Mouse (Mus musculus) MEL (cell line): ENCODE measurements around the gene Derl2. TPM values are rescaled to one million over a fixed set of nuclear protein-coding genes. Genes with fewer than 3 reads are reported as not detected.

Experiments used
- DNase-seq: peaks from one replicate; pipeline ENCODE4 v3.0.0; 2011; ENCODE audit warnings: low read depth, low spot score
- H3K27ac ChIP-seq: 2 replicates; pipeline ENCODE4 v1.5.1; 2012; ENCODE audit warnings: low read depth, mild to moderate bottlenecking, control low read depth, low read length, moderate library complexity; ENCODE audit not compliant: control insufficient read depth
- H3K27me3 ChIP-seq, 2 experiments: fragments of 150-350 bp in 1 of 2; sonication (generic) in 1 of 2; 2 replicates each; pipeline ENCODE4 v1.6.1; 2012; ENCODE audit warnings: low read length in 2 of 2, mild to moderate bottlenecking in 2 of 2, improper control_type of control experiment in 1 of 2, moderate library complexity in 1 of 2; ENCODE audit not compliant: insufficient read depth in 2 of 2, control insufficient read depth in 1 of 2
- H3K36me3 ChIP-seq, 2 experiments: 2 replicates each; pipeline ENCODE4 v1.6.1; 2012 to 2014; ENCODE audit warnings: low read length in 2 of 2, improper control_type of control experiment in 1 of 2, inconsistent platforms in 1 of 2, mild to moderate bottlenecking in 1 of 2; ENCODE audit not compliant: insufficient read depth in 2 of 2, control insufficient read depth in 1 of 2
- H3K4me1 ChIP-seq, 2 experiments: fragments of 150-350 bp in 1 of 2; sonication (generic) in 1 of 2; 2 replicates each; pipeline ENCODE4 v1.6.1; 2012; ENCODE audit warnings: low read length in 2 of 2, improper control_type of control experiment in 1 of 2, mild to moderate bottlenecking in 1 of 2; ENCODE audit not compliant: insufficient read depth in 2 of 2, control insufficient read depth in 1 of 2
- H3K4me3 ChIP-seq, 2 experiments: fragments of 150-350 bp in 1 of 2; sonication (generic) in 1 of 2; 2 replicates each; pipeline ENCODE4 v1.5.1; 2012; ENCODE audit warnings: low read depth in 2 of 2, low read length in 2 of 2, mild to moderate bottlenecking in 2 of 2, moderate library complexity in 2 of 2, control low read depth in 1 of 2, improper control_type of control experiment in 1 of 2; ENCODE audit not compliant: control insufficient read depth in 1 of 2, insufficient read depth in 1 of 2
- H3K79me2 ChIP-seq: 2 replicates; pipeline ENCODE4 v1.6.1; 2012; ENCODE audit warnings: mild to moderate bottlenecking, low read length, moderate library complexity; ENCODE audit not compliant: control insufficient read depth, poor library complexity, insufficient read depth
- H3K9ac ChIP-seq: 2 replicates; pipeline ENCODE4 v1.6.1; 2012; ENCODE audit warnings: low read depth, mild to moderate bottlenecking, control low read depth, low read length, moderate library complexity; ENCODE audit not compliant: control insufficient read depth, poor library complexity, severe bottlenecking
- H3K9me3 ChIP-seq: fragments of 150-350 bp; sonication (generic); replicated peaks from 2 replicates; pipeline ENCODE4 v1.6.1; 2012; ENCODE audit warnings: mild to moderate bottlenecking, low read length, improper control_type of control experiment, moderate library complexity; ENCODE audit not compliant: insufficient read depth
- CHD2 ChIP-seq: IDR thresholded peaks from 2 replicates; pipeline ENCODE4 v1.6.1; 2011; ENCODE audit warnings: low read length, improper control_type of control experiment
- CTCF ChIP-seq, 3 experiments: IDR thresholded peaks in 2 of 3; conservative IDR thresholded peaks in 1 of 3; 2 replicates each; pipeline ENCODE4 v1.5.1; 2011 to 2012; ENCODE audit warnings: low read length in 3 of 3, low read depth in 2 of 3, mild to moderate bottlenecking in 2 of 3, improper control_type of control experiment in 1 of 3, inconsistent platforms in 1 of 3, mixed read lengths in 1 of 3, moderate library complexity in 1 of 3; ENCODE audit not compliant: control insufficient read depth in 1 of 3, insufficient read depth in 1 of 3, poor library complexity in 1 of 3, severe bottlenecking in 1 of 3
- E2F4 ChIP-seq: IDR thresholded peaks from 2 replicates; pipeline ENCODE4 v1.6.1; 2011; ENCODE audit warnings: low read depth, low read length, improper control_type of control experiment, borderline replicate concordance
- ELF1 ChIP-seq: IDR thresholded peaks from 2 replicates; pipeline ENCODE4 v1.6.1; 2014; ENCODE audit warnings: low read depth, mild to moderate bottlenecking, inconsistent platforms, low read length, improper control_type of control experiment, moderate library complexity
- EP300 ChIP-seq, 2 experiments: IDR thresholded peaks; 2 replicates each; pipeline ENCODE4 v1.6.1; 2011; ENCODE audit warnings: improper control_type of control experiment in 2 of 2, low read length in 2 of 2, low read depth in 1 of 2, mild to moderate bottlenecking in 1 of 2
- GABPA ChIP-seq: IDR thresholded peaks from 2 replicates; pipeline ENCODE4 v1.6.1; 2012; ENCODE audit warnings: low read depth, mild to moderate bottlenecking, inconsistent platforms, low read length, improper control_type of control experiment, moderate library complexity
- GATA1 ChIP-seq: IDR thresholded peaks from 2 replicates; pipeline ENCODE4 v1.6.1; 2011; ENCODE audit warnings: low read depth, low read length, improper control_type of control experiment
- HCFC1 ChIP-seq: IDR thresholded peaks from 2 replicates; pipeline ENCODE4 v1.6.1; 2012; ENCODE audit warnings: low read depth, mild to moderate bottlenecking, inconsistent platforms, low read length, improper control_type of control experiment, moderate library complexity
- JUND ChIP-seq: IDR thresholded peaks from 2 replicates; pipeline ENCODE4 v1.6.1; 2011; ENCODE audit warnings: low read depth, mild to moderate bottlenecking, improper control_type of control experiment, low read length
- MAFK ChIP-seq: IDR thresholded peaks from 2 replicates; pipeline ENCODE4 v1.6.1; 2011; ENCODE audit warnings: low read depth, mild to moderate bottlenecking, low read length, improper control_type of control experiment, borderline replicate concordance
- MAX ChIP-seq: IDR thresholded peaks from 2 replicates; pipeline ENCODE4 v1.6.1; 2011; ENCODE audit warnings: low read length, improper control_type of control experiment
- MAZ ChIP-seq: IDR thresholded peaks from 2 replicates; pipeline ENCODE4 v1.6.1; 2012; ENCODE audit warnings: low read depth, mild to moderate bottlenecking, inconsistent platforms, low read length, improper control_type of control experiment
- MEF2A ChIP-seq: IDR thresholded peaks from 2 replicates; pipeline ENCODE4 v1.6.1; 2014; ENCODE audit warnings: low read depth, mild to moderate bottlenecking, inconsistent platforms, low read length, improper control_type of control experiment; ENCODE audit not compliant: poor library complexity, insufficient replicate concordance, severe bottlenecking; ENCODE audit errors: extremely low read depth
- MYB ChIP-seq: IDR thresholded peaks from 2 replicates; pipeline ENCODE4 v1.6.1; 2011; ENCODE audit warnings: mild to moderate bottlenecking, low read depth, low read length, improper control_type of control experiment
- NELFE ChIP-seq: IDR thresholded peaks from 2 replicates; pipeline ENCODE4 v1.6.1; 2011; ENCODE audit warnings: low read depth, low read length, improper control_type of control experiment
- NRF1 ChIP-seq: IDR thresholded peaks from 2 replicates; pipeline ENCODE4 v1.6.1; 2014; ENCODE audit warnings: low read depth, mild to moderate bottlenecking, inconsistent platforms, low read length, improper control_type of control experiment, moderate library complexity; ENCODE audit not compliant: poor library complexity, insufficient read depth, severe bottlenecking
- POLR2AphosphoS2 ChIP-seq: IDR thresholded peaks from 2 replicates; pipeline ENCODE4 v1.6.1; 2011; ENCODE audit warnings: low read length, improper control_type of control experiment
- RAD21 ChIP-seq: IDR thresholded peaks from 2 replicates; pipeline ENCODE4 v1.6.1; 2011; ENCODE audit warnings: mild to moderate bottlenecking, low read depth, low read length, improper control_type of control experiment
- RCOR1 ChIP-seq: IDR thresholded peaks from 2 replicates; pipeline ENCODE4 v1.6.1; 2012; ENCODE audit warnings: low read depth, mild to moderate bottlenecking, inconsistent platforms, low read length, improper control_type of control experiment
- SIN3A ChIP-seq: IDR thresholded peaks from 2 replicates; pipeline ENCODE4 v1.6.1; 2012; ENCODE audit warnings: low read length, improper control_type of control experiment, inconsistent platforms
- TAL1 ChIP-seq: IDR thresholded peaks from 2 replicates; pipeline ENCODE4 v1.6.1; 2012; ENCODE audit warnings: mild to moderate bottlenecking, inconsistent platforms, low read length, moderate library complexity, mixed read lengths
- TBP ChIP-seq: IDR thresholded peaks from 2 replicates; pipeline ENCODE4 v1.8.0; 2011; ENCODE audit warnings: low read depth, low read length, improper control_type of control experiment
- UBTF ChIP-seq: IDR thresholded peaks from 2 replicates; pipeline ENCODE4 v1.6.1; 2012; ENCODE audit warnings: low read depth, mild to moderate bottlenecking, inconsistent platforms, low read length, improper control_type of control experiment, moderate library complexity, borderline replicate concordance; ENCODE audit not compliant: insufficient read depth
- USF1 ChIP-seq: IDR thresholded peaks from 2 replicates; pipeline ENCODE4 v1.6.1; 2014; ENCODE audit warnings: low read depth, mild to moderate bottlenecking, inconsistent platforms, low read length, improper control_type of control experiment, moderate library complexity
- USF2 ChIP-seq, 2 experiments: IDR thresholded peaks; 2 replicates each; pipeline ENCODE4 v1.6.1; 2011 to 2012; ENCODE audit warnings: improper control_type of control experiment in 2 of 2, low read length in 2 of 2, borderline replicate concordance in 1 of 2, inconsistent platforms in 1 of 2, low read depth in 1 of 2, mild to moderate bottlenecking in 1 of 2; ENCODE audit not compliant: insufficient read depth in 1 of 2
- ZC3H11A ChIP-seq: IDR thresholded peaks from 2 replicates; pipeline ENCODE4 v1.6.1; 2012; ENCODE audit warnings: low read depth, mild to moderate bottlenecking, inconsistent platforms, low read length, improper control_type of control experiment
- ZKSCAN1 ChIP-seq: IDR thresholded peaks from 2 replicates; pipeline ENCODE4 v1.6.1; 2012; ENCODE audit warnings: low read depth, mild to moderate bottlenecking, inconsistent platforms, low read length, improper control_type of control experiment, moderate library complexity
- ZMIZ1 ChIP-seq: IDR thresholded peaks from 2 replicates; pipeline ENCODE4 v1.6.1; 2012; ENCODE audit warnings: low read depth, mild to moderate bottlenecking, inconsistent platforms, low read length, improper control_type of control experiment, moderate library complexity
- polyA plus RNA-seq, 2 experiments: library from polyadenylated mRNA; stranded (reverse) in 1 of 2; unstranded in 1 of 2; fragments of >175 nt in 1 of 2; fragments of >200 nt in 1 of 2; gene quantifications; 2 replicates each; pipeline versions ENCODE4 v1.2.1 to v1.2.4; 2012; ENCODE audit warnings: low replicate concordance in 2 of 2, low read depth in 1 of 2; ENCODE audit not compliant: insufficient read length in 2 of 2, insufficient read depth in 1 of 2, missing spikeins in 1 of 2
- total RNA-seq: library from RNA; depleted of rRNA; stranded (reverse); fragments of 300-350 nt; gene quantifications from 2 replicates; pipeline ENCODE4 v1.2.3, GENCODE M21; 2012

Derl2 gene
- total and polyA plus RNA-seq, 3 experiments, result 32.8 TPM; not detected in 1

DNA sequence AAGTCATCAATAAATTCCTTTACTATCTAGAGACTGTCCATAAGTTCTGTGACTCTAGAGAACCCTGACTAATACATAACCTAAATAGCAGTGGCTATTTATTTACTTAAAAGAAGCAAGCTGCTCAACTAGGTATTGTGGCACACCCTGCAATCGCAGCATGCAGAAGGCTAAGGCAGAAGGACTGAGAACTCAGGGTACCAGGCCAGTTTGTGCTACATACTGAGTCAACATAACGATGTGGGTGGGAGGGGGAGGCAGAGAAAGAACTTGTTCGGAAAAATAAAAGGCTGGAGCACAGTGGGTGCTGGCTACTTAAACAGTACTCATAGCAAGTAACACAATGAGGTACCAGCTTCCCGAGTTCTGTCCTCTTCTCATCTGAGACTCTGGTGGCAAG lies 18.5 kb downstream of the Derl2 start:
- TF ChIP-seq UBTF (no peak), GATA1 (no peak), ZC3H11A (no peak), TBP (no peak), EP300 (IDR thresholded peaks at IDR 0.05; ENCODE audit: low read depth in 1 of 2, low read length in 2 of 2) (no peak), MAZ (no peak), E2F4 (no peak), MAFK (no peak), RCOR1 (no peak), NRF1 (no peak), ZKSCAN1 (no peak), JUND (no peak), CHD2 (no peak), HCFC1 (no peak)
- Histone ChIP-seq H3K79me2 (peaks cover 38% of the 10 kb centered on the region), H3K4me1 (peaks cover 0 to 10% of the 10 kb centered on the region in 2 experiments; a peak in 3 of 4 replicates), H3K36me3 (peaks cover 11 to 28% of the 10 kb centered on the region in 2 experiments), H3K9me3 (no peaks in the 10 kb centered on the region), H3K27me3 (no peaks in the 10 kb centered on the region), H3K9ac (no peak overlapping the region), H3K4me3 (no peak overlapping the region), H3K27ac (no peak overlapping the region)
- DNase-seq, result no peak

DNA sequence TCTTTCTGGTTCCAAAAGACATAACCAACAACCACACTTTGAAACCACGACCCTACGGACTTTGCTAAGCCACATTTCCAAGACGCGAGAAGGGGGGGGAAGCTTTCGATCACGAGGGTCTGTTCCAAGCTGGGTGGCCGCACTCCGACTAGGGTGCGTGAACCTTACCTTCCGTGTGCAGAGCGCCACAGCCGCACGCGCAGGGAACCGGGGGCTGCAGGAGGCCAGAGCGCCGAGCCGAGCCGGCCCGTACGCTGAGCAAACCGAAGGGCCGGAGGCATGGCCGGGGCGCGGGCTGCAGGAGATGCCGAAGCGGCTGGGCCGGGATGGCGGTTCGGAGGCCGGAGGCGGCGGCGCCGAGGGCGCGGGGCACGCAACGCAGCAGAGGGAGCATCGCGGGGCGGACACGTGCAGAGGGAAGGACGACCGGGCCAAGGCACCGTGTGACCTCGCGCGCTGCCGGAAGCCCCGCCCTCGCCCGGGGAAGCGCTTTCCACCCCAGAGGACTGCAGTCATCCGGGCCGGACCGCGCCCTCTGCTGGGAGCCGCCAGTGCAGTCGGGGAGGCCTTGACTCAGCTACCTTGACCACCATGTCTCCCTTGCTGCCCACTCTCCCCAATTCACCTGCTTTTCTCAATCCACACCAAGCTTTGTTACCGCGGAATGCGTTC lies 36.9 kb downstream of the Derl2 start, which contains the start of gene C1qbp:
C1qbp (minus strand) TSS at position 470 of the 672 bp plus-strand sequence.
- Histone ChIP-seq H3K36me3 (peaks cover 23 to 37% of the 10 kb centered on the region in 2 experiments), H3K79me2 (peaks cover 31% of the 10 kb centered on the region), H3K9me3 (no peaks in the 10 kb centered on the region), H3K27me3 (no peaks in the 10 kb centered on the region), H3K4me1 (peaks cover 5 to 10% of the 10 kb centered on the region in 2 experiments), H3K9ac (peak within 1 kb of the TSS; percentile 89), H3K4me3 (peak within 1 kb of the TSS; percentile 90 to 92), H3K27ac (peak within 1 kb of the TSS; percentile 54)
- DNase-seq, result peak; percentile 94
- TF ChIP-seq TAL1 (no peak), MEF2A (no peak), TBP (peak; percentile 79), RCOR1 (no peak), RAD21 (peak; percentile 11; the same call in 1 of the 2 replicates), USF2 (IDR thresholded peaks at IDR 0.05; ENCODE audit: borderline replicate concordance in 1 of 2, insufficient read depth in 1 of 2, low read depth in 1 of 2, low read length in 2 of 2) (no peak), UBTF (no peak), MAZ (peak; percentile 96), HCFC1 (peak; percentile 95), POLR2AphosphoS2 (no peak; the same call in none of the 2 replicates), ZMIZ1 (peak; percentile 74; the same call in 1 of the 2 replicates), CTCF (IDR thresholded peaks at IDR 0.05 in 2 of 3, conservative IDR thresholded peaks at IDR 0.05 in 1 of 3; ENCODE audit: control insufficient read depth in 1 of 3, insufficient read depth in 1 of 3, low read depth in 2 of 3, low read length in 3 of 3, poor library complexity in 1 of 3, severe bottlenecking in 1 of 3) (peak; percentile 87 to 100 (median 94)), GATA1 (no peak), MYB (no peak), ELF1 (peak; percentile 76), ZKSCAN1 (no peak), SIN3A (peak; percentile 97; the same call in 1 of the 2 replicates), CHD2 (no peak), MAX (peak; percentile 98), USF1 (peak; percentile 88), GABPA (peak; percentile 87; the same call in 1 of the 2 replicates), E2F4 (no peak), NELFE (peak; percentile 95)
